Mouse (Mus musculus): ENCODE data around the gene Klf7. TPM values are rescaled to one million over a fixed set of nuclear protein-coding genes. Genes with fewer than 3 reads are reported as not detected.

The Klf7 gene
- polyA plus RNA-seq, 1 experiment from 2014 or later = 33.1 TPM

DNA sequence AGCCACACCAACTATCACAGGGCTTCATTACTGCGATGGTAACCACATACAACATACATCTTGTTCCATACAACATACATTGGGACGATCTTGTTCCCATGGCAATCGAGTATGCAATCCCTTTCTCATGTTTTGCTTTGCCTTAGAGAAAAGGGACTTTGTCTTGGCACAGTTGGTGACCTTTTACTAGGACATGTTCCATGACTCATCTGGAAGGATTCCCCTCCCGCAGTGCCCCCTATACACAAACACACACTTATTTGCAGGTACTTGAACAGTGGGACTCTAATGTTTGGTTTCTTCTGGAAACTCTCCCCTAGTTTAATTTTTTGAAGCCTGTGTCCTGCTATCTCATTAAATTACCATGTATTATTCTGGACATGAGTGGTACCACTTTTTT lies 123.2 kb downstream of the Klf7 start:
- Histone ChIP-seq H3K4me3 (ENCODE audit: low read depth, low read length) (no peak overlapping the region), H3K4me2 (ENCODE audit: low read length) (no peak overlapping the region), H3K9me3 (ENCODE audit: control insufficient read depth, low read length) (no peaks in the 10 kb centered on the region), H3K4me1 (replicated peaks; ENCODE audit: control insufficient read depth, insufficient read depth, low read length) (peaks cover 10% of the 10 kb centered on the region; the same call in 1 of the 2 replicates), H3K9ac (ENCODE audit: low read length) (no peak overlapping the region), H3K27ac (ENCODE audit: low read depth) (no peak overlapping the region), H3K27me3 (replicated peaks; ENCODE audit: control insufficient read depth, insufficient read depth, low read length) (no peaks in the 10 kb centered on the region), H3K36me3 (ENCODE audit: control insufficient read depth, insufficient read depth, low read length) (no peaks in the 10 kb centered on the region)
- no peak for ATAC-seq (replicated peaks; ENCODE audit: low FRiP score, low TSS enrichment, low read depth)
- no peak for DNase-seq (ENCODE audit: low spot score)
- 83% methylated on average over 4 of the region's 4 CpGs for WGBS

DNA sequence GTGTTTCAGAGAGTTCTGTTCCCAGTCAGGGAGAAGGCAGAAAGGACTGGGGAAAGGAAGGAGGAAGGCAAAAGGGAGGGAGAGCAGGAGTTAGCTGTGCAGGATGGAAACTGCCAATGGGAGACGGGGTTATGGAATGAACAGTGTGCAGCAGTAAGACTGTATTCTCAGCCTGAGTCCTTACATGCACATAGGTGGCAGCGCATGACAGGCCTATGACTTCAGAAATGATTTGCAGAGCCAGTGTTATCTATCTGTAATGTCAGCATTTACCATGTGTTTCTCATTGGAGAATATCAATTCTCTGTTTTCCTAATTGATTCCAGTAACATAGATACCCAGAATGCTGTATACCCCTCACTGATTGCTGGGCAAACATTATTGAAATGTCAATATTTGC lies 123.9 kb downstream of the Klf7 start:
- 74% methylated on average over 2 of the region's 2 CpGs for WGBS
- Histone ChIP-seq H3K27me3 (replicated peaks; ENCODE audit: control insufficient read depth, insufficient read depth, low read length) (no peaks in the 10 kb centered on the region), H3K9ac (ENCODE audit: low read length) (no peak overlapping the region), H3K9me3 (ENCODE audit: control insufficient read depth, low read length) (no peaks in the 10 kb centered on the region), H3K36me3 (ENCODE audit: control insufficient read depth, insufficient read depth, low read length) (no peaks in the 10 kb centered on the region), H3K4me2 (ENCODE audit: low read length) (no peak overlapping the region), H3K4me3 (ENCODE audit: low read depth, low read length) (no peak overlapping the region), H3K4me1 (replicated peaks; ENCODE audit: control insufficient read depth, insufficient read depth, low read length) (peaks cover 12% of the 10 kb centered on the region; the same call in 1 of the 2 replicates), H3K27ac (ENCODE audit: low read depth) (no peak overlapping the region)
- ATAC-seq (replicated peaks; ENCODE audit: low FRiP score, low TSS enrichment, low read depth) (no peak), DNase-seq (ENCODE audit: low spot score) (no peak)

DNA sequence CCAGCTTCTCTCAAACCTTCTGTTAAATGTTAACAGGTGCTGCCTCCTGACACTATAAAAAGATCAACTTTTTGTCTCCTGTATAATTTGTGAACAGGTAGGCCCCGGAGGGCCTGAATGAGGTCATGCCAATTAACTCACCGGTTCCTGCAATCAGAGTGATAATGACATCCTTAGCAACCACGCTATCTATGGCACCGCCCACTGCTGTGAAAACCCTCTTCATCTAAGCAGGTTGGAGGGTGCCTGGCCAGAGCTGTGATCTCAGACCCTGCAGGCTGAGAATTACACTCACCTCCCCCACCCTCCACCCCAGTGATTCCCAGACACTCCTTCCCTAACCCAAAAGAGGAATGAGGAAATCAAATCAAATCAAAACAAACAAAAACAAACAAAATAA lies 126.3 kb downstream of the Klf7 start:
- H3K4me1 ChIP-seq (replicated peaks; ENCODE audit: control insufficient read depth, insufficient read depth, low read length) = peaks cover 12% of the 10 kb centered on the region; the same call in 1 of the 2 replicates
- no peak overlapping the region for H3K4me2 ChIP-seq (ENCODE audit: low read length)
- peak overlapping the region; percentile 70 for H3K27ac ChIP-seq (ENCODE audit: low read depth)
- H3K9ac ChIP-seq (ENCODE audit: low read length) = no peak overlapping the region
- WGBS = 33% methylated on average over 4 of the region's 4 CpGs
- no peaks in the 10 kb centered on the region for H3K36me3 ChIP-seq (ENCODE audit: control insufficient read depth, insufficient read depth, low read length)
- ATAC-seq (replicated peaks; ENCODE audit: low FRiP score, low TSS enrichment, low read depth) = peak; percentile 89
- H3K9me3 ChIP-seq (ENCODE audit: control insufficient read depth, low read length) = no peaks in the 10 kb centered on the region
- H3K27me3 ChIP-seq (replicated peaks; ENCODE audit: control insufficient read depth, insufficient read depth, low read length) = no peaks in the 10 kb centered on the region
- H3K4me3 ChIP-seq (ENCODE audit: low read depth, low read length) = no peak overlapping the region
- DNase-seq (ENCODE audit: low spot score) = peak; percentile 62

DNA sequence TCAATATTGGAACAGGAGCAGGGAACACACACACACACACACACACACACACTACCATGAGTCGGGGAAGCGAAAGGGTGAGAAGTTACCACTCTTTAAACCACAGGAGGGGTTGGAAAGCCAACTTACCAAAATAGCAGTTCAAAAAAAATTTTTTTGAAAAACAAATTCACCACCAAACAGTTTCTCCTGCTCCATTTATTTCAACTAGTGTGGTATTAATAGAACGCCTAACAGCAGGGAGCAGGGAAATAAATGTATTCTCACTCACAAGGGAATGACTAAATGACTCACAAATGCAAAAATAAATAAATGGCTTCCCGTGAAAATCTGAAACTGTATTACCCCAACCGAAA lies 127.0 kb downstream of the Klf7 start:
- DNase-seq (ENCODE audit: low spot score) = no peak
- H3K9ac ChIP-seq (ENCODE audit: low read length) = no peak overlapping the region
- H3K27me3 ChIP-seq (replicated peaks; ENCODE audit: control insufficient read depth, insufficient read depth, low read length) = no peaks in the 10 kb centered on the region
- WGBS = 48% methylated on average over 5 of the region's 5 CpGs
- ATAC-seq (replicated peaks; ENCODE audit: low FRiP score, low TSS enrichment, low read depth) = no peak
- H3K4me2 ChIP-seq (ENCODE audit: low read length) = no peak overlapping the region
- H3K4me1 ChIP-seq (replicated peaks; ENCODE audit: control insufficient read depth, insufficient read depth, low read length) = peaks cover 12% of the 10 kb centered on the region; the same call in 1 of the 2 replicates
- no peaks in the 10 kb centered on the region for H3K36me3 ChIP-seq (ENCODE audit: control insufficient read depth, insufficient read depth, low read length)
- H3K27ac ChIP-seq (ENCODE audit: low read depth) = peak overlapping the region; percentile 70
- no peak overlapping the region for H3K4me3 ChIP-seq (ENCODE audit: low read depth, low read length)
- no peaks in the 10 kb centered on the region for H3K9me3 ChIP-seq (ENCODE audit: control insufficient read depth, low read length)

DNA sequence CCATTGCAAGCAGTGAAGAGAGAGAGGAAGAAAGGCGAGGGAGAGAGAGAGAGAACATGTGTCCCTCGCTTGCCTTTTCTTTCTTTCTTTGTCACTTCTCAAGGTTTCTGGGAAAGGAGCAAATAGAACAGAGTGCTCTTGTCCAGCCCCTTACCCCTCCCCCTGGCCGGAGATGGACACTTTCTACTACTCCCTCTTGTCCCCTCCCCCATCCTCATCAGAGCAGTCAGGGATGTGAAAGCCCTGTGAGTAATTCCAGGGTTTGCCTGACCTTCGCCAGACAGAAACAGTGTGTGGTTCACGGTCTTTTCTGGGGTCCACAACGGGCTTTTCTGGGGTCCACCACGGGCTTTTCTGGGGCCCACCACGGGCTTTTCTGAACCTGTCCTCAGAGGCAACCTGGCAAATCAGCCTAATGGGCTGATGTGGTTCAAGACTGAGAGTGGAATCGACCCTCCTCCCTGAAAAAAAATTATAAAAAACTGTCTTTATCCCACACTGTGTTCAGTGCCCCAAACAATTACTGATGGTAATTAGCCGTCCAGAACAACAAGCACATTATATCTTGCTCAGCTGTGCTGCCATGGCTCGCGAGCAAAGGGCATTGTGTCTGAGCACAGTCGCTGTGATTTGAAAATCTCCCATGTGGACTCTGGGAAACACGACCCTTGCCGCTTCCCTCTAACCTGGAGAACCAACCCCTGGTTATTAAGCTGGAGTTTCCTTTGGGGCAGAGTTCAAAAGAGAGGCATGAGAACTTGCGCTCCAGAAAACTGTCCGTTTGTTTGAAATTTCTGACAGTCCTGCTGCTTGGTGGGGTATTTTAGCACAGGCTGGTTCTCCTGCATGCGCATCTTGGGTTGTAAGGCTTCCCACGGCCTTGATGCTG lies 127.6 kb downstream of the Klf7 start:
- H3K4me1 ChIP-seq (replicated peaks; ENCODE audit: control insufficient read depth, insufficient read depth, low read length) = peaks cover 12% of the 10 kb centered on the region; the same call in 1 of the 2 replicates
- peak overlapping the region; percentile 70; the same call in 1 of the 2 replicates for H3K27ac ChIP-seq (ENCODE audit: low read depth)
- DNase-seq (ENCODE audit: low spot score) (peak; percentile 60), ATAC-seq (replicated peaks; ENCODE audit: low FRiP score, low TSS enrichment, low read depth) (peak; percentile 65; the same call in 1 of the 2 replicates)
- no peaks in the 10 kb centered on the region for H3K36me3 ChIP-seq (ENCODE audit: control insufficient read depth, insufficient read depth, low read length)
- H3K4me3 ChIP-seq (ENCODE audit: low read depth, low read length) = no peak overlapping the region
- H3K4me2 ChIP-seq (ENCODE audit: low read length) = no peak overlapping the region
- no peaks in the 10 kb centered on the region for H3K9me3 ChIP-seq (ENCODE audit: control insufficient read depth, low read length)
- no peaks in the 10 kb centered on the region for H3K27me3 ChIP-seq (replicated peaks; ENCODE audit: control insufficient read depth, insufficient read depth, low read length)
- H3K9ac ChIP-seq (ENCODE audit: low read length) = no peak overlapping the region
- WGBS = 30% methylated on average over 19 of the region's 19 CpGs

DNA sequence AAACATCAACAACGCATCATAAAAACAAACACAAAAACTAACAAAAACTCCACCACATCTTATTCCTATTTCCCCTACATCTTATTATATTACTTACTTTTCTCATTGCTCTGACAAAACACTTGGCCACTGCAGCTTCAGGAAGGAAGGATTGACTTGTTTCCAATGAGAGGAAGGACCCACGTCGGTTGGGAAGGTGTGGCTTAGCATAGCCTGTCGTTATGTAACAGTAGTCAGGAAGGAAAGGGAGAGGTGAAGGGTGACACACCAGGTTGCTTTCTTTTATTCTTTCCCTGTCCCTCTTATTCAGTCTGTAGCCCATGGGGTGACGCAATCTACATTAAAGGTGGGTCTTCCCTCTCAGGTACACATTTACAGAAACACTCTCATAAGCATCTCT lies 129.6 kb downstream of the Klf7 start:
- no peaks in the 10 kb centered on the region for H3K9me3 ChIP-seq (ENCODE audit: control insufficient read depth, low read length)
- H3K27ac ChIP-seq (ENCODE audit: low read depth) = no peak overlapping the region
- ATAC-seq (replicated peaks; ENCODE audit: low FRiP score, low TSS enrichment, low read depth) (no peak), DNase-seq (ENCODE audit: low spot score) (no peak)
- H3K36me3 ChIP-seq (ENCODE audit: control insufficient read depth, insufficient read depth, low read length) = no peaks in the 10 kb centered on the region
- H3K4me2 ChIP-seq (ENCODE audit: low read length) = no peak overlapping the region
- H3K9ac ChIP-seq (ENCODE audit: low read length) = no peak overlapping the region
- no peaks in the 10 kb centered on the region for H3K27me3 ChIP-seq (replicated peaks; ENCODE audit: control insufficient read depth, insufficient read depth, low read length)
- H3K4me3 ChIP-seq (ENCODE audit: low read depth, low read length) = no peak overlapping the region
- peaks cover 16% of the 10 kb centered on the region; the same call in 1 of the 2 replicates for H3K4me1 ChIP-seq (replicated peaks; ENCODE audit: control insufficient read depth, insufficient read depth, low read length)
- WGBS = 72% methylated on average over 5 of the region's 5 CpGs

DNA sequence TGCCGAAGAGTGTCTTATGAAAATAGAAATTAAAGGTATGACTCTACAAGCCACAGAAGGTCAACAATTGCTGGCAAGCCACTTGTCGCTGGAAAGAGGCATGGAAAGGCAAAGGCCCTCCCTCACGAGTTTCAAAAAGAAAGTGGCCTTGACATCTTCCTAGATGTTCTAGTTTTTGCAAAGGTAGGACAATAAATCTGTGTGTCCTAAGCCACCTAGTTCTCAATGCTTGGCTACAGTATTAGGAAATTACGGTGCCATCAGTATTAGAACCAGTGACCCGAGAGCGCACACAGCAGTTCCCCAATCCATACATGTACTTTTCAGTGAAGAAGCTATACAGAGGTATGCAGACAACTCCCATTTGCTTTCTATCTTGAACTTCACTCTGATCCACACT lies 131.7 kb downstream of the Klf7 start:
- Histone ChIP-seq H3K27me3 (replicated peaks; ENCODE audit: control insufficient read depth, insufficient read depth, low read length) (no peaks in the 10 kb centered on the region), H3K36me3 (ENCODE audit: control insufficient read depth, insufficient read depth, low read length) (no peaks in the 10 kb centered on the region), H3K4me3 (ENCODE audit: low read depth, low read length) (no peak overlapping the region), H3K27ac (ENCODE audit: low read depth) (no peak overlapping the region), H3K4me2 (ENCODE audit: low read length) (no peak overlapping the region), H3K9me3 (ENCODE audit: control insufficient read depth, low read length) (no peaks in the 10 kb centered on the region), H3K4me1 (replicated peaks; ENCODE audit: control insufficient read depth, insufficient read depth, low read length) (peaks cover 17% of the 10 kb centered on the region; the same call in 1 of the 2 replicates), H3K9ac (ENCODE audit: low read length) (no peak overlapping the region)
- ATAC-seq (replicated peaks; ENCODE audit: low FRiP score, low TSS enrichment, low read depth) (no peak), DNase-seq (ENCODE audit: low spot score) (no peak)
- WGBS = 95% methylated on average over 6 of the region's 6 CpGs

DNA sequence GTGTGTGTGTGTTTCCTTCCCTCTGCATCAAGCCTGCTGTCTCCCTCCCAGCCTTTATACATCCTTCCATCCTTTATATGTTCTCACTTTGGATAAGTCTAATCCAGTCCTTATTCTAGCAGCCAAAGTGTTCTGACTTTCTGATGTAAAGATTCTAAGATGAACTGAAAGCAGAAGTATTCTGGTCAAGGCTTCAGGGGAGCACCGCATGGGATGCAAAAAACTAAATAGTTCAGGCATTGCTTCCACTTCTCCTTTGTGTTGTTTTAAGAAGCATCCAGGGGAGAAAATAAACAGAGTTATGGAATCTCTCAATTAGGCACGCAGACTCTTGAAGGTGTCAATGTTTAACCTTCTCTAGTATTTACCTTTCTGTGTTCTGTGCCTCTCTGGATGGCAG lies 141.3 kb downstream of the Klf7 start:
- Histone ChIP-seq H3K27me3 (replicated peaks; ENCODE audit: control insufficient read depth, insufficient read depth, low read length) (no peaks in the 10 kb centered on the region), H3K4me1 (replicated peaks; ENCODE audit: control insufficient read depth, insufficient read depth, low read length) (no peaks in the 10 kb centered on the region), H3K27ac (ENCODE audit: low read depth) (no peak overlapping the region), H3K9ac (ENCODE audit: low read length) (no peak overlapping the region), H3K4me3 (ENCODE audit: low read depth, low read length) (no peak overlapping the region), H3K4me2 (ENCODE audit: low read length) (no peak overlapping the region), H3K9me3 (ENCODE audit: control insufficient read depth, low read length) (no peaks in the 10 kb centered on the region), H3K36me3 (ENCODE audit: control insufficient read depth, insufficient read depth, low read length) (no peaks in the 10 kb centered on the region)
- no peak for DNase-seq (ENCODE audit: low spot score)
- no peak for ATAC-seq (replicated peaks; ENCODE audit: low FRiP score, low TSS enrichment, low read depth)
- 44% methylated on average over 2 of the region's 2 CpGs for WGBS
